Mouse (Mus musculus): ENCODE results near the gene Arl2bp.

Arl2bp gene

GRCm38 (mm10) chr8:94695341-94695993, 29.1 kb downstream of the Arl2bp start:
- DNase-seq (ENCODE audit: low read depth, low spot score) = no peak

GRCm38 (mm10) chr8:94695994-94696384, 29.6 kb downstream of the Arl2bp start, which contains the start of gene Pllp:
Pllp (minus strand) TSS chr8:94696278.
- DNase-seq (ENCODE audit: low read depth, low spot score) = peak; percentile 41

- no peak for DNase-seq (ENCODE audit: low read depth, low spot score)
Observed at GRCm38 (mm10) chr8:94696566-94696965, 30.2 kb downstream of the Arl2bp start.

- DNase-seq (ENCODE audit: low read depth, low spot score) = no peak
Observed at GRCm38 (mm10) chr8:94697956-94698355, 31.6 kb downstream of the Arl2bp start.

- no peak for DNase-seq (ENCODE audit: low read depth, low spot score)
Observed at GRCm38 (mm10) chr8:94699366-94699765, 33.0 kb downstream of the Arl2bp start.

GRCm38 (mm10) chr8:94700421-94700935, 34.1 kb downstream of the Arl2bp start:
- DNase-seq (ENCODE audit: low read depth, low spot score) = no peak

- no peak for DNase-seq (ENCODE audit: low read depth, low spot score)
Observed at GRCm38 (mm10) chr8:94702156-94702555, 35.8 kb downstream of the Arl2bp start.

- peak; percentile 89 for DNase-seq (ENCODE audit: low read depth, low spot score)
Observed at GRCm38 (mm10) chr8:94702844-94703813, 36.7 kb downstream of the Arl2bp start.

GRCm38 (mm10) chr8:94703972-94704668, 37.7 kb downstream of the Arl2bp start:
- peak; percentile 99 for DNase-seq (ENCODE audit: low read depth, low spot score)

- no peak for DNase-seq (ENCODE audit: low read depth, low spot score)
Observed at GRCm38 (mm10) chr8:94704669-94704984, 38.2 kb downstream of the Arl2bp start.

GRCm38 (mm10) chr8:94705581-94706245, 39.3 kb downstream of the Arl2bp start:
- DNase-seq (ENCODE audit: low read depth, low spot score) = no peak

- DNase-seq (ENCODE audit: low read depth, low spot score) = no peak
Observed at GRCm38 (mm10) chr8:94706732-94707395, 40.5 kb downstream of the Arl2bp start.

GRCm38 (mm10) chr8:94710336-94710735, 43.9 kb downstream of the Arl2bp start:
- DNase-seq (ENCODE audit: low read depth, low spot score) = no peak

GRCm38 (mm10) chr8:94711160-94711718, 44.8 kb downstream of the Arl2bp start:
- DNase-seq (ENCODE audit: low read depth, low spot score) = no peak

- no peak for DNase-seq (ENCODE audit: low read depth, low spot score)
Observed at GRCm38 (mm10) chr8:94714556-94714955, 48.2 kb downstream of the Arl2bp start.

- DNase-seq (ENCODE audit: low read depth, low spot score) = no peak
Observed at GRCm38 (mm10) chr8:94715871-94716270, 49.5 kb downstream of the Arl2bp start.

- DNase-seq (ENCODE audit: low read depth, low spot score) = no peak
Observed at GRCm38 (mm10) chr8:94716841-94717240, 50.4 kb downstream of the Arl2bp start.

Data from mesoderm, embryonic 11.5 days (tissue).